Mouse (Mus musculus) forebrain, postnatal 0 days (tissue): ENCODE measurements at regions not wholly inside any gene's neighbourhood (a gene's known extent, or its start where the extent isn't known, plus 50 kb on each side); places are given as distances from the start of the nearest gene placed in this dataset.

Experiments used
- ATAC-seq: fragments of 200-750 bp; cut with Nextera tagmentation; 2 replicates; pipeline ENCODE4 v1.8.0; 2017; ENCODE audit warnings: mild to moderate bottlenecking, moderate library complexity
- DNase-seq: peaks from one replicate; pipeline ENCODE4 v3.0.0-alpha.2; 2015
- H3K27ac ChIP-seq: fragments of 300-500 bp; sonication (generic); 2 replicates; pipeline ENCODE4 v1.5.1; 2014; ENCODE audit warnings: low read depth, mild to moderate bottlenecking, antibody characterized with exemption, low read length, moderate library complexity, mixed read lengths
- H3K27me3 ChIP-seq: fragments of 300-500 bp; sonication (generic); 2 replicates; pipeline ENCODE4 v1.6.1; 2014; ENCODE audit warnings: mild to moderate bottlenecking, low read length, mixed read lengths; ENCODE audit not compliant: insufficient read depth
- H3K36me3 ChIP-seq: fragments of 300-500 bp; sonication (generic); 2 replicates; pipeline ENCODE4 v1.6.1; 2014; ENCODE audit warnings: mild to moderate bottlenecking, moderate library complexity; ENCODE audit not compliant: insufficient read depth
- H3K4me1 ChIP-seq: fragments of 300-500 bp; sonication (generic); 2 replicates; pipeline ENCODE4 v1.6.1; 2014; ENCODE audit warnings: antibody characterized with exemption; ENCODE audit not compliant: insufficient read depth
- H3K4me2 ChIP-seq: fragments of 300-500 bp; sonication (generic); 2 replicates; pipeline ENCODE4 v1.6.1; 2014; ENCODE audit warnings: low read depth, mild to moderate bottlenecking, moderate library complexity
- H3K4me3 ChIP-seq: fragments of 300-500 bp; sonication (generic); 2 replicates; pipeline ENCODE4 v1.5.1; 2014; ENCODE audit warnings: low read depth, low read length, mixed read lengths
- H3K9ac ChIP-seq: fragments of 300-500 bp; sonication (generic); 2 replicates; pipeline ENCODE4 v1.6.1; 2014; ENCODE audit warnings: mild to moderate bottlenecking
- H3K9me3 ChIP-seq: fragments of 300-500 bp; sonication (generic); 2 replicates; pipeline ENCODE4 v1.6.1; 2016; ENCODE audit warnings: low read length
- CTCF ChIP-seq: sonication (generic); IDR thresholded peaks from 2 replicates; pipeline ENCODE4 v1.5.1; 2016; ENCODE audit warnings: antibody characterized with exemption, control low read depth, low read depth
- WGBS: fragments of 180-500 bp; shearing (Covaris S2); extraction: QIAGEN DNeasy Blood & Tissue Kit; methylation state at CpG from one replicate; pipeline ENCODE4 v1.1.7; 2014; 5-methylcytosine and 5-hydroxymethylcytosine counted together

GRCm38 (mm10) chr6:116856917-116857491 is 140.3 kb upstream of the Tmem72 start:
- H3K4me1 ChIP-seq: no peaks in the 10 kb centered on the region
- no peak overlapping the region for H3K9ac ChIP-seq
- no peak for TF ChIP-seq CTCF
- DNase-seq (no peak), ATAC-seq (no peak)
- H3K27me3 ChIP-seq: no peaks in the 10 kb centered on the region
- no peaks in the 10 kb centered on the region for H3K9me3 ChIP-seq
- no peak overlapping the region for H3K4me3 ChIP-seq
- H3K36me3 ChIP-seq: no peaks in the 10 kb centered on the region
- no peak overlapping the region for H3K27ac ChIP-seq
- no peak overlapping the region for H3K4me2 ChIP-seq
- WGBS: 95% methylated on average over 1 of the region's 1 CpGs

GRCm38 (mm10) chr6:116863130-116863529 is 146.4 kb upstream of the Tmem72 start:
- H3K4me2 ChIP-seq: no peak overlapping the region
- peak overlapping the region; percentile 57 for H3K27ac ChIP-seq
- WGBS: 43% methylated on average over 2 of the region's 2 CpGs
- TF ChIP-seq CTCF: peak; percentile 44
- H3K36me3 ChIP-seq: no peaks in the 10 kb centered on the region
- H3K9me3 ChIP-seq: no peaks in the 10 kb centered on the region
- no peak overlapping the region for H3K4me3 ChIP-seq
- peak; percentile 47; the same call in 1 of the 2 replicates for ATAC-seq
- peak; percentile 32 for DNase-seq
- H3K4me1 ChIP-seq: no peaks in the 10 kb centered on the region
- no peak overlapping the region for H3K9ac ChIP-seq
- H3K27me3 ChIP-seq: no peaks in the 10 kb centered on the region

DNA sequence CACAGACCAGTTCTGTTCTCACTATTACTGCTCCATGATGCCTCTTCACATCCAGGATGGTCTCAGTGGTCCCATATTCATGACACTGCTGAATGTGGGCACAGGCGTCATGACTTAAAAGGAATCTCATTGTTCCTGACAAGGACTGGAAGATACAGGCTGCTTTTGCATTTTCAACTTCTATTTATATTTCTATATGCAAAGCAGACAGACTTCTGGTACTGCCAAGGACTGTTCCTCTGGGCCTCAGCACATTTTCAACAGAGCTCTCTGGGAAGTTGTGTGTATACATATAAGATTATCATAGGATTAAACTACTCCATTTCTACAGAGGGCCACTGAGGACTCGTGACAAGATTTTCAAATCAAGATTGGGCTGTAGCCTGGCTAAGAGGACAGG is 146.9 kb upstream of the Tmem72 start:
- Histone ChIP-seq H3K9ac (no peak overlapping the region), H3K27ac (peak overlapping the region; percentile 57), H3K4me1 (no peaks in the 10 kb centered on the region), H3K36me3 (no peaks in the 10 kb centered on the region), H3K4me3 (no peak overlapping the region), H3K27me3 (no peaks in the 10 kb centered on the region), H3K9me3 (no peaks in the 10 kb centered on the region), H3K4me2 (no peak overlapping the region)
- ATAC-seq (peak; percentile 78), DNase-seq (peak; percentile 32)
- no peak for TF ChIP-seq CTCF
- 68% methylated on average over 2 of the region's 2 CpGs for WGBS

GRCm38 (mm10) chr6:116893299-116893698 is 176.6 kb upstream of the Tmem72 start:
- no peak overlapping the region for H3K27ac ChIP-seq
- H3K4me2 ChIP-seq: no peak overlapping the region
- H3K36me3 ChIP-seq: no peaks in the 10 kb centered on the region
- ATAC-seq (no peak), DNase-seq (peak; percentile 15)
- WGBS: 65% methylated on average over 8 of the region's 8 CpGs
- no peaks in the 10 kb centered on the region for H3K9me3 ChIP-seq
- H3K4me1 ChIP-seq: peaks cover 7% of the 10 kb centered on the region
- no peak overlapping the region for H3K4me3 ChIP-seq
- no peak for TF ChIP-seq CTCF
- H3K9ac ChIP-seq: no peak overlapping the region
- no peaks in the 10 kb centered on the region for H3K27me3 ChIP-seq

- Histone ChIP-seq H3K4me1 (peaks cover 7% of the 10 kb centered on the region), H3K4me2 (no peak overlapping the region), H3K4me3 (no peak overlapping the region), H3K36me3 (no peaks in the 10 kb centered on the region), H3K9me3 (no peaks in the 10 kb centered on the region), H3K27ac (no peak overlapping the region), H3K27me3 (no peaks in the 10 kb centered on the region), H3K9ac (no peak overlapping the region)
- no peak for TF ChIP-seq CTCF
- ATAC-seq (no peak), DNase-seq (no peak)
- WGBS: 88% methylated on average over 5 of the region's 5 CpGs
These were observed 177.5 kb upstream of the Tmem72 start for GRCm38 (mm10) chr6:116894252-116894651.

DNA sequence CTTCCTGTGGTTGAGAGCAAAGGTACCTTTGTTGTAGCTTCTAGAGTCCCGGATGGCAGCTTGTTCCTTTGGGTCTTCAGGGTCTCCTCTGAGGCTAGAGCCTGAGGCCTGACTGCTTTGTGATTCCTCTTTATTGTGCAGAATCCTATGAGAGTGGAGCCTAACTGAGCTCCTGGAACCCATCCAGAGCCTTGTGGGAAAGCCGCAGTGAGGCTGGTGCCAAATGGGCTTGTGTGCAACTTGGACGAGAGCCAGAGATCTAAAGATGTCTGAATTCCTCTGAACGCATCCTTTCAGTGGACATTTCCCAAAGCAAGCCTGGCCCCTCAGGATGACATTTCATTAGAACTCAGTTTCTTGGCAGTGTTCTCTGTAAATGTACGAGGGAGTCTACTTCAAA is 178.4 kb upstream of the Tmem72 start:
- no peak for TF ChIP-seq CTCF
- Histone ChIP-seq H3K9ac (no peak overlapping the region), H3K4me2 (no peak overlapping the region), H3K9me3 (no peaks in the 10 kb centered on the region), H3K36me3 (no peaks in the 10 kb centered on the region), H3K27ac (peak overlapping the region; percentile 36; the same call in 1 of the 2 replicates), H3K27me3 (no peaks in the 10 kb centered on the region), H3K4me3 (no peak overlapping the region), H3K4me1 (peaks cover 7% of the 10 kb centered on the region)
- ATAC-seq: peak; percentile 72
- peak; percentile 89 for DNase-seq
- 21% methylated on average over 5 of the region's 5 CpGs for WGBS

DNA sequence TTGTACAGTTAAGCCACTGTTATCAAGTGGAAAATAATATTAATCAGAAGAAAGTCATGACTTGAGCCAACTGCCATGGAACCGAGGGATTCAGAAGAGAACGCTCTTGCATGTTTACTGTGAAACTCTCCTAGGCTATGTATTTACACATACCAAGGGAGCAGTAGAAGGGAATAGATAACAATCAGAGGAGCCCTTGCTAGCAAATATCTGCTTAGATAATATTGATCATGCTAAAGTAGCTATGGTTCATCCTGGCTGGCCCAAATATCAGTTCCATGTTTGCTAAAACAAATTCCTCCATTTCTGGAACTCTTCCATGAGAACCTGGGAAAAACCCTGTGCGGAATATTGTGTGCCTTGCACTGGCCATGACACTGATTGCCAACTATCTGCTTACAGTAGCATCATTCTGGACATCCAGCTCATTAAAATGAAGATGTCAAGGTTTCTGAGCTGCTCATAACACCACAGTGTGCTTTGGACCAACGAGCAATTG is 179.5 kb upstream of the Tmem72 start:
- Histone ChIP-seq H3K9ac (no peak overlapping the region), H3K9me3 (no peaks in the 10 kb centered on the region), H3K4me1 (peaks cover 7% of the 10 kb centered on the region), H3K4me2 (no peak overlapping the region), H3K27me3 (no peaks in the 10 kb centered on the region), H3K4me3 (no peak overlapping the region), H3K36me3 (no peaks in the 10 kb centered on the region), H3K27ac (no peak overlapping the region)
- ATAC-seq (no peak), DNase-seq (no peak)
- 82% methylated on average over 4 of the region's 4 CpGs for WGBS
- no peak for TF ChIP-seq CTCF
